Mouse (Mus musculus) right cerebral cortex, postnatal 4 days (tissue): ENCODE results near the gene Slc36a3.
A peak's percentile ranks its signal among the peaks of the same experiment; 100 is the strongest.
"Not testable (repeated sequence)": the region's sequence is repeated elsewhere in the genome, so short reads cannot be mapped to it uniquely, and the experiment has no call there.

Experiments used
- DNase-seq: peaks from one replicate; pipeline ENCODE4 v3.0.0-alpha.2; 2022

Slc36a3 gene

GRCm38 (mm10) chr11:55141502-55141901 lies 10.0 kb downstream of the Slc36a3 start:
- no peak for DNase-seq

- DNase-seq: no peak
Measured at GRCm38 (mm10) chr11:55137646-55138045, 13.9 kb downstream of the Slc36a3 start.

GRCm38 (mm10) chr11:55136770-55137547 lies 14.5 kb downstream of the Slc36a3 start:
- DNase-seq: no peak

GRCm38 (mm10) chr11:55134871-55135270 lies 16.6 kb downstream of the Slc36a3 start:
- no peak for DNase-seq

- no peak for DNase-seq
Measured at GRCm38 (mm10) chr11:55134407-55134806, 17.1 kb downstream of the Slc36a3 start.

- DNase-seq: no peak
Measured at GRCm38 (mm10) chr11:55133204-55133603, 18.3 kb downstream of the Slc36a3 start.

GRCm38 (mm10) chr11:55131946-55132345 lies 19.6 kb downstream of the Slc36a3 start:
- DNase-seq: no peak

GRCm38 (mm10) chr11:55131077-55131742 lies 20.3 kb downstream of the Slc36a3 start:
- DNase-seq: no peak

GRCm38 (mm10) chr11:55128411-55128810 lies 23.1 kb downstream of the Slc36a3 start:
- DNase-seq: no peak

- no peak for DNase-seq
Measured at GRCm38 (mm10) chr11:55127937-55128336, 23.6 kb downstream of the Slc36a3 start.

- no peak for DNase-seq
Measured at GRCm38 (mm10) chr11:55126663-55127062, 24.8 kb downstream of the Slc36a3 start.

GRCm38 (mm10) chr11:55121430-55121829 lies 30.1 kb downstream of the Slc36a3 start:
- no peak for DNase-seq

- no peak for DNase-seq
Measured at GRCm38 (mm10) chr11:55120821-55121271, 30.7 kb downstream of the Slc36a3 start.

- no peak for DNase-seq
Measured at GRCm38 (mm10) chr11:55120279-55120678, 31.2 kb downstream of the Slc36a3 start.

GRCm38 (mm10) chr11:55117031-55117430 lies 34.5 kb downstream of the Slc36a3 start:
- no peak for DNase-seq

- no peak for DNase-seq
Measured at GRCm38 (mm10) chr11:55116004-55116403, 35.5 kb downstream of the Slc36a3 start.

- no peak for DNase-seq
Measured at GRCm38 (mm10) chr11:55114291-55114690, 37.2 kb downstream of the Slc36a3 start.

- DNase-seq: not testable (repeated sequence)
Measured at GRCm38 (mm10) chr11:55113861-55114250, 37.7 kb downstream of the Slc36a3 start.

GRCm38 (mm10) chr11:55113209-55113860 lies 38.2 kb downstream of the Slc36a3 start:
- DNase-seq: no peak

GRCm38 (mm10) chr11:55110566-55111169 lies 40.8 kb downstream of the Slc36a3 start:
- peak; percentile 19 for DNase-seq

- DNase-seq: no peak
Measured at GRCm38 (mm10) chr11:55109521-55110300, 41.8 kb downstream of the Slc36a3 start.

GRCm38 (mm10) chr11:55106636-55107035 lies 44.9 kb downstream of the Slc36a3 start:
- no peak for DNase-seq
